Mouse (Mus musculus): ENCODE measurements around the gene Gm10300. TPM values are rescaled to one million over a fixed set of nuclear protein-coding genes. Genes with fewer than 3 reads are reported as not detected.

Gene Gm10300
- total and polyA plus RNA-seq, 3 experiments = 0.08 TPM; not detected in 2

- TF ChIP-seq POLR2AphosphoS2 (IDR thresholded peaks at IDR 0.05; ENCODE audit: low read depth, low read length) = no peak
- TF ChIP-seq ELF1 (IDR thresholded peaks at IDR 0.05; ENCODE audit: low read depth, low read length) = no peak
- no peak for TF ChIP-seq SIN3A (IDR thresholded peaks at IDR 0.05; ENCODE audit: low read length)
- no peak for TF ChIP-seq MAFK (IDR thresholded peaks at IDR 0.05; ENCODE audit: insufficient replicate concordance, low read length)
- no peak for TF ChIP-seq EP300 (IDR thresholded peaks at IDR 0.05; ENCODE audit: low read length)
- TF ChIP-seq ZMIZ1 (IDR thresholded peaks at IDR 0.05; ENCODE audit: low read depth, low read length) = no peak
- TF ChIP-seq KAT2A (IDR thresholded peaks at IDR 0.05; ENCODE audit: insufficient replicate concordance, low read length) = no peak
- no peak for TF ChIP-seq HCFC1 (IDR thresholded peaks at IDR 0.05; ENCODE audit: low read depth, low read length)
- TF ChIP-seq JUND (conservative IDR thresholded peaks at IDR 0.05; ENCODE audit: low read depth, low read length) = no peak
- no peak for TF ChIP-seq RAD21 (IDR thresholded peaks at IDR 0.05; ENCODE audit: low read depth, low read length)
- in situ Hi-C loops (cut with MboI; ENCODE audit: low pct_ligation_motif_present, low pct_unique_long_range_greater_than_20kb, low sequenced_read_pairs) = loop anchor here (5.0 to 25.0 kb wide), 3 partner anchors 88 to 437 kb away; partner anchors contain the start of gene Sesn2
- Histone ChIP-seq H3K4me3 (replicated peaks in 1 of 3; ENCODE audit: low read depth in 2 of 3, low read length in 2 of 3, poor library complexity in 1 of 3) (no peak overlapping the region), H3K79me2 (replicated peaks; ENCODE audit: control insufficient read depth, extremely low read depth, insufficient read depth, poor library complexity, severe bottlenecking) (no peaks in the 10 kb centered on the region), H3K27me3 (replicated peaks) (no peaks in the 10 kb centered on the region), H3K27ac (ENCODE audit: insufficient read depth, low read depth) (no peak overlapping the region), H3K9me3 (replicated peaks; ENCODE audit: low read length) (no peaks in the 10 kb centered on the region), H3K4me1 (ENCODE audit: control insufficient read depth in 1 of 2, insufficient read depth in 2 of 2) (peaks cover 4 to 33% of the 10 kb centered on the region in 2 experiments), H3K36me3 (replicated peaks in 1 of 2; ENCODE audit: control insufficient read depth in 1 of 2, insufficient read depth in 1 of 2, low read length in 1 of 2) (peaks cover 0 to 2% of the 10 kb centered on the region in 2 experiments), H3K4me2 (ENCODE audit: insufficient read depth, low read depth, poor library complexity, severe bottlenecking) (peak overlapping the region; percentile 75; the same call in 1 of the 2 replicates), H3K9ac (ENCODE audit: insufficient read depth, low read depth) (no peak overlapping the region)
- dilution Hi-C loops (cut with MboI; ENCODE audit: extremely low pct_ligation_motif_present, extremely low pct_unique_long_range_greater_than_20kb, low sequenced_read_pairs) = no loop called here
- no peak for DNase-seq (ENCODE audit: extremely low read depth)
Observed at GRCm38 (mm10) chr4:132075796-132076195, 1.3 kb downstream of the Gm10300 start.

GRCm38 (mm10) chr4:132076480-132077405 is 2.2 kb downstream of the Gm10300 start:
- H3K9me3 ChIP-seq (replicated peaks; ENCODE audit: low read length) = no peaks in the 10 kb centered on the region
- H3K27ac ChIP-seq (ENCODE audit: insufficient read depth, low read depth) = no peak overlapping the region
- no peaks in the 10 kb centered on the region for H3K36me3 ChIP-seq (replicated peaks in 1 of 2; ENCODE audit: control insufficient read depth in 1 of 2, insufficient read depth in 1 of 2, low read length in 1 of 2)
- H3K4me2 ChIP-seq (ENCODE audit: insufficient read depth, low read depth, poor library complexity, severe bottlenecking) = no peak overlapping the region
- DNase-seq (ENCODE audit: extremely low read depth) = no peak
- H3K4me3 ChIP-seq (replicated peaks in 1 of 3; ENCODE audit: low read depth in 2 of 3, low read length in 2 of 3, poor library complexity in 1 of 3) = no peak overlapping the region
- in situ Hi-C loops (cut with MboI; ENCODE audit: low pct_ligation_motif_present, low pct_unique_long_range_greater_than_20kb, low sequenced_read_pairs) = loop anchor here (5.0 to 25.0 kb wide), 3 partner anchors 89 to 436 kb away; partner anchors contain the start of gene Sesn2
- dilution Hi-C loops (cut with MboI; ENCODE audit: extremely low pct_ligation_motif_present, extremely low pct_unique_long_range_greater_than_20kb, low sequenced_read_pairs) = no loop called here
- H3K9ac ChIP-seq (ENCODE audit: insufficient read depth, low read depth) = no peak overlapping the region
- H3K27me3 ChIP-seq (replicated peaks) = no peaks in the 10 kb centered on the region
- H3K4me1 ChIP-seq (ENCODE audit: control insufficient read depth in 1 of 2, insufficient read depth in 2 of 2) = peaks cover 4 to 33% of the 10 kb centered on the region in 2 experiments
- TF ChIP-seq CHD2 (IDR thresholded peaks at IDR 0.05; ENCODE audit: low read length) = no peak
- no peak for TF ChIP-seq TBP (conservative IDR thresholded peaks at IDR 0.05; ENCODE audit: low read depth, low read length)
- no peak for TF ChIP-seq MAX (IDR thresholded peaks at IDR 0.05; ENCODE audit: low read length)
- TF ChIP-seq MXI1 (IDR thresholded peaks at IDR 0.05; ENCODE audit: low read depth, low read length) = no peak
- TF ChIP-seq UBTF (IDR thresholded peaks at IDR 0.05; ENCODE audit: low read depth, low read length) = no peak
- no peak for TF ChIP-seq BHLHE40 (IDR thresholded peaks at IDR 0.05; ENCODE audit: low read depth, low read length)
- no peak for TF ChIP-seq ZC3H11A (IDR thresholded peaks at IDR 0.05; ENCODE audit: low read depth, low read length)
- no peak for TF ChIP-seq POLR2AphosphoS2 (IDR thresholded peaks at IDR 0.05; ENCODE audit: low read depth, low read length)
- H3K79me2 ChIP-seq (replicated peaks; ENCODE audit: control insufficient read depth, extremely low read depth, insufficient read depth, poor library complexity, severe bottlenecking) = no peaks in the 10 kb centered on the region

Data from CH12.LX (cell line).